Mouse (Mus musculus) right cerebral cortex, postnatal 36 days (tissue): Measurements from ENCODE around the gene Syt11.
"Not testable (repeated sequence)": the region's sequence is repeated elsewhere in the genome, so short reads cannot be mapped to it uniquely, and the experiment has no call there.

ENCODE experiments used
- DNase-seq, 2 experiments: peaks; one replicate each; pipeline ENCODE4 v3.0.0; 2022; ENCODE audit warnings: low spot score in 2 of 2, mixed read lengths in 1 of 2

The Syt11 gene

DNA sequence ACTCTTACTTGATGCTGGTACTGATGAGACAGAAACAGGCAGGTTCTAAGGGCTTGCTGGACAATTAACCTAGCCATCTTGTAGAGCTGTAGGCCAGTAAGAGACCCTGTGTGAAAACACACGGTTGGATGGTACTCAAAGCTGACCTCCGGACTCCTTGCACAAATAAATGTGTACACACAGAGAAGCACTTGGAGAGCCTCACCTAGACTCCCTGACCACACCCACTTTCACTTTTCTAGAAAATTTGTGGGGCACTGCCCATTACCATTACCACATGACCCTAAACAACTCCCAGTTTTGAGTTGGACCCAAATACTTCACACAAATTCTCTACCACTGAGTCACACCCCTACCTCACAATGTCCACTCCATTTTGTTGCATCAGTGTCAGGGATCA, 38.4 kb downstream of the Syt11 start:
- no peak for DNase-seq

DNA sequence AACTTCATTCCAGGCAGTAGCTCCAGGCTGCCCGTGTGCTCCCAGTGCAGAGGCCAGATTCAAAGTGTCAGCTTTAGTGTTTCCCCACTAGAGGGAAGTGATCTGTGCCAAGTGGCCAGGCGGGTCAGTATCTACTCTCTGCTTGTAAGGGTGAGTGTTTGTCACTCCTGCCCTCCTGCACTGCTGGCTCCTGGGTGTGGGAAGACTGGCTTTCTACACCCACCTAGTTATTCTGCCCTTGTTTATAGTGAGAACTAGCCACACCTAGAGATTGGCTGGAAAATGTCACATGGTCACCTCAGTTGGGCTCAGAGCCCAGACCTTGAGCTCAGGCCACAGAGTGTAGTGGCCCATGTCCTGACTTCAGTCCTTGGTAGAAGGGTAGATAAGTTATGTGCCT, 55.9 kb downstream of the Syt11 start:
- DNase-seq = no peak

DNA sequence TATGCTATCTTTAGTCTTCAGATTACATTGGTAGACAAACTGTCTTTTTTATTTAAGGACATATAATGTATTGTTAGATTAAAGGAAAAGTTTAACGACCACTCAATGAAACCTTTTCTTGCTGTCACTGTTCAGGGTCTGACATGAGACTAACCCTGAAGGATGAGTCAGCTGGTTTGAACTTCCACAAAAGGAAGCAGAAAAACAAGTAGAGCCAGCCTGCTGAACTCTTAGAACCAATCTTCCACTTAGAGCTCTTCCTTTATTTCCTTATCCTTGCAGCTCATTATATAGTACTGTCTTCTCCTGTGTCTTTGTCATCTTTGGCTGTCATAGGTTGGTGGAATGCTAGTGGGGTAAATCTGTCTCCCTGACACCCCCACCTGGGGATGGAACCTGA, 57.1 kb downstream of the Syt11 start:
- no peak for DNase-seq

DNA sequence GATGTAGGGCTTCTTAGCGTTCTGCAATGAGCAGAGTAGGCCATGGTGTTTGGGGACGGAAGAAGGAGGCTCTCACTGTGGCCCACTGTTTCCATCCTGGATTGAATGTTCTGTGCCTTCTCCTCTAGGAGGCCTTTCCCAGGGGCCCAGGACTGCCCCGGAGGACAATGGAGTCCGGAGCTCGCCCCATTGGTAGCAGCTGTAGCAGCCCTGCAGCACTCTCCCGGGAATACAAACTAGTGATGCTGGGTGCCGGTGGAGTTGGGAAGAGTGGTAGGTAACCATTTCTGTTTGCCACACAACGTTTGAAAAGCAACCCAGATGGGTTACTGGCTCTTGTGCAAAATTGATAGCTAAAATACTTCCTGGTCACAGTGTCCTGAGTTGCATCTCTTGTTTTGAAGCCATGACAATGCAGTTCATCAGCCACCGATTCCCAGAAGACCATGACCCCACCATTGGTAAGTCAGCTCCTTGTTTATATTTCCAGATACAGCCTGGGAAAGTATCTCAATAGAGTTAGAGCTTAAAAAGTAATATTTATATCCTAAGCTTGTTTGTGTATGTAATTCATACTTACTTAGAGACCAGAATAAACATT, 57.7 kb downstream of the Syt11 start:
- DNase-seq = no peak

DNA sequence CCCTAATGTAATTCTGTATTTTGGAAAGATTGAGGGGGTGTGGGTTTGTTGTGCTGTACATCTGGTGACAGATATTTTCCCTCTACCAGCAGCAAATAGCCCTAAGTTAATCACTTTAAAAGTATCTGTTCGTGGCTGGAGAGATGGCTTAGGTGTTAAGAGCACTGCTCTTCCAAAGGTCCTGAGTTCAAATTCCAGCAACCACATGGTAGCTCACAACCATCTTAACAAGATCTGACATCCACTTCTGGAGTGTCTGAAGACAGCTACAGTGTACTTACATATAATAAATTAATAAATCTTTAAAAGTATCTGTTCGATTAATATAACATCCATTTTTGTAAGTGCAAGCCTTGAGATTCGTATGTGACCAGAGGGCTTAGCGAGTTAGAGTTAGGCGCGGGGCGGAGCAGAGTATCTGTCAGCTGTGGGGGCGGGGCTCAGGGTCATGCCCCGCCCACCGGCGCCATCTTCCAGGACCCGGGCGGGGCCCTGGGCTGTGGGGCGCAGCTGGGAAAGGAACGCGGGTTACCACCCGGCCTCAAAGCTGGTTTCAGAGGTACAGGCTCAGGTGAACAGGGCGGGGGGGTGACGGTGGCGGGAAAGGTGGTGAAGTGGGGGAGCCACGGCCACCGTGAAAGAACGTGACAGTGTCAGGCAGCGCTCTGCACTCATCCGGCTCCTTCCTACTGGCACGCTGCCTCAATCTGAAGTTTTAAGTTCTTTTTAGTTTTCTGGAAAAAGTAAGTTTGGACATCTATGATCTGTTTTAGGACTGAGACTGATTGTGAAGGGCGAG, 58.4 kb downstream of the Syt11 start, which contains the start of gene Rit1:
Gene Rit1 (plus strand): TSS at position 440 of the 799 bp plus-strand sequence.
- DNase-seq = peak; percentile 68 to 70

DNA sequence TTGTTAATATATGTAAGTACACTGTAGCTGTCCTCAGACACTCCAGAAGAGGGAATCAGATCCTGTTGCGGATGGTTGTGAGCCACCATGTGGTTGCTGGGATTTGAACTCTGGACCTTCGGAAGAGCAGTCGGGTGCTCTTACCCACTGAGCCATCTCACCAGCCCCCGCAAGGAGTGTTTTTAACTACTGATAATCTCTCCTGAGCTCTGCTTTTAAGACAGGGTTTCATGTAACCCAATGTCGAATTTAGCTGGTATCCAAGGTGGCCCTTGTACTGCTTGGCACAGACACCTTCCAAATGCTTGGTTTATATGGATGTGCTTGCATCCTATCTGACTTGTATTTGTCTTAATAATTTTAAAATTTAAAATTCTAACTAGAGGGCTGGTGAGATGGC, 59.2 kb downstream of the Syt11 start:
- DNase-seq = not testable (repeated sequence)

DNA sequence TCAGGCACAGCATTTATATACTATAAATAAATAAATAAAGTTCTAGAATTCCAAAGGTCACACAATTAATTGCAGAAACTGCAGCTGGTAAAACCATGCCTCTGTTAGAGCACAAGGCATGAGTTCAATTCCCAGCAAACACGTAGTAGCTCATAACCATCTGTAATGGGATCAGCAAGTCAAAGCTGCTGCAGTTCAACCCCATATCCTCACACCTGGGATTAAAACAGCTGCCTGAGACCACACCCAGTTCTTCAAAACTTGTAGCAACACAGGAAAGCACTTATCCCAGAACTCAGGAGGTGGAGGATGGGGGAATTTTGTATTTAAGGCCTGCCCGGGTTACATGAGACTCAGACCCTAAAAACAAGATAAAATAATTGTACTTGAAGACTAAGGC, 60.2 kb downstream of the Syt11 start:
- DNase-seq = no peak

DNA sequence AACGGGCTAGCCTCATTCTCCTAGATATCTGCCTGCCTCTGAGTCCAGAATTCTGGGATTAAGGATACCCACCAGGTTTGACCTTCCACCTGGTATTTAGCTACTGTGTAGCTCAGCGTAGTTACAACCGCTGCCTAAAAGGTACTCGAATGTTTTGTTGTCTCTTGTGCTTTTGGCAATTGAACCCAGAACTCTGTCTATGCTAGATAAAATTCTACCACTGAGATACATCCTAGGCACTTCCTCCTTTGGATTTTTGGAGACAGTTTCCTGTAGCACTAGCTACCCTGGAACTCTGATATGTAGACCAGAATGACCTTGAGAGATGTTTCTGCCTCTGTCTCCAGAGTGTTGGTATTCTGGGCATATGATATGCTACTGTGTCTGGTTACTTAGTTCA, 61.3 kb downstream of the Syt11 start:
- DNase-seq = no peak

DNA sequence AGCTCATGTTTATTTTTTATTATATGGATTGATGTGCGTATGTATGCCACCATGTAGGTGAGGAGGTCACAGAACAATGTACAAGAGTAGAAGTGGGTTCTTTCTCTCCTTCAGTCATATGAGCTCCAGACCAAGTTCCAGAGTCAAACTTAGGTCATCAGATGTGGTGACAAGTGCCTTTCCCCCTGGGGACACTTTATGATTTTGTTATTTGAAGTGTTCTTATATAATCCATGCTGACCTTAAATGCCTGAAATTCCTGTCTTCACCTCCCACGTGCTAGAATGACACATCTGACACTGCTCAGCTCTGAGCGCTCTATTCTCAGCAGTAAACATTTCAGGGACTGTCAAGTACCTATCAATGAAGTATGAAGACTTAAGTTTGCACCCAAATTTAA, 73.7 kb downstream of the Syt11 start:
- DNase-seq = no peak

DNA sequence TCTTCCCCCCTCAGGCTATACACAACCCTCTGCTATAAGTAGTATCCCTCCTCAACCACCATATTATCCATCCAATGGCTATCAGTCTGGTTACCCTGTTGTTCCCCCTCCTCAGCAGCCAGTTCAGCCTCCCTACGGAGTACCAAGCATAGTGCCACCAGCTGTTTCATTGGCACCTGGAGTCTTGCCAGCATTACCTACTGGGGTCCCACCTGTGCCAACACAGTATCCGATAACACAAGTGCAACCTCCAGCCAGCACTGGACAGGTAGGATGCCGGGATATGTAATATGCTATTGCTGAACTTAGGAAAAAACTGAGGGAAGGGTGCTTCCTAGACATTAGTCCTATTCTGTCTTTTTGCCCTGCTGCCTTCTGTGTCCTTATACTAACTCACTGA, 74.7 kb downstream of the Syt11 start:
- DNase-seq = no peak

DNA sequence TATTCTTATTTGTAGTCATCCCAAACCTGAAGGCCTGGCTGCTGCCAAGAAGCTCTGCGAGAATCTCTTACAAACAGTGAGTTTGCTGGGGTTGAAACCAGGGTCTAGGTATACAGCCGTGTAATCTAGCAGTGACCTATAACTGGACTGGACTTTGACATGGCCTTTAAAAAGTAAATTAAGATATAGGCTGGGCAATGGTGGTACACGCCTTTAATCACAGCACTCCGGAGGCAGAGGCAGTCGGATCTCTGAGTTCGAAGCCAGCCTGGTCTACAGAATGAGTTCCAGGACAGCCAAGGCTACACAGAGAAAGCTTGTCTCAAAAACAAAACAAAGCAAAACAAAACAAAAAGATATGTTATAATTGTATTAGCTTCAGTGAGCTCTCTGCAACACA, 76.1 kb downstream of the Syt11 start:
- no peak for DNase-seq

DNA sequence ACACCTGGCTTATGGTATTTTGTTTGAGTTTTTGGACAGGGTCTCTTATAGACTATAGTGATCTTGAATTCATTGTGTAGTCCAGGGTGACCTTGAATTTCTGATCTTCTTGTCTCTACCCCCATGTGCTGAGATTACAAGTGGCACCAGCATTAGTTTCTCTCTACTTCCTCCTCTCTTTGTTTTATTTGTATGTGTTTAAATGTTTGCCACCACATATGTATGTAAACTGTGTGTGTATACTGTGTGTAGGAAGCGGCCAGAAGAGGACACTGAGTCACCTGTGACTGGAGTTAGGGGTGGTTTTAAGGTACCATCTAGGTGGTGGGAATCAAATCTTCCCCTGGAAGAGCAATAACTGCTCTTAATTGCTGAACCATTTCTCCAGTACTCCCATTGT, 76.9 kb downstream of the Syt11 start:
- no peak for DNase-seq

DNA sequence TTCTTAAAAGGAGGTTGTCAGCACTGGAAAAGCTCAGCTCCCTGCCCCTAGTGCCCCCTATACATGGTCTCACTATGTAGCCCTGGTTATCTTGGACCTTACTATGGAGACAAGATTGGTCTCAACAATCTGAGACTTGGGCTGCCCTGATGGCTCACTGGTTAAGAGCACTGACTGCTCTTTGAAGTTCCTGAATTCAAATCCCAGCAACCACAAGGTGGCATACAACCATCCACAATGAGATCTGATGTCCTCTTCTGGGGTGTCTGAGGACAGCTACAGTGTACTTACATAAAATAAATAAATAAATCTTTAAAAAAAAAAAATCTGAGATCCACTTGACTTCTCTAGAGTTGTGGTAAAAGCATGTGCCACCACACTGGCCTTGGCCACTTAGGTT, 79.4 kb downstream of the Syt11 start:
- no peak for DNase-seq
